Mouse (Mus musculus) cerebellum, adult 2 months (tissue): Measurements from ENCODE around the gene Pard6a. TPM values are rescaled to one million over a fixed set of nuclear protein-coding genes. Genes with fewer than 3 reads are reported as not detected.

Source experiments
- DNase-seq, 2 experiments: peaks; one replicate each; pipeline ENCODE4 v3.0.0; 2021
- H3K27ac ChIP-seq: fragments of 200-500 bp; 2 replicates; pipeline ENCODE4 v1.5.1; 2012; ENCODE audit warnings: low read length, control low read depth, inconsistent platforms; ENCODE audit not compliant: insufficient read depth
- H3K27me3 ChIP-seq: fragments of 200-500 bp; 2 replicates; pipeline ENCODE4 v1.6.1; 2012; ENCODE audit warnings: inconsistent platforms, mild to moderate bottlenecking, low read length, moderate library complexity; ENCODE audit not compliant: control insufficient read depth, insufficient read depth
- H3K4me1 ChIP-seq: fragments of 200-500 bp; 2 replicates; pipeline ENCODE4 v1.6.1; 2011; ENCODE audit warnings: low read length; ENCODE audit not compliant: control insufficient read depth, insufficient read depth
- H3K4me3 ChIP-seq: fragments of 200-500 bp; replicated peaks from 2 replicates; pipeline ENCODE3; 2011; ENCODE audit warnings: mild to moderate bottlenecking, low read depth, low read length, control low read depth; ENCODE audit not compliant: insufficient read depth
- CTCF ChIP-seq: fragments of 200-500 bp; IDR thresholded peaks from 2 replicates; pipeline ENCODE4 v1.5.1; 2011; ENCODE audit warnings: low read depth, mild to moderate bottlenecking, control low read depth, low read length, moderate library complexity, borderline replicate concordance; ENCODE audit not compliant: insufficient read depth
- POLR2A ChIP-seq: fragments of 200-500 bp; IDR thresholded peaks from 2 replicates; pipeline ENCODE4 v1.6.1; 2011; ENCODE audit warnings: low read length, control low read depth, borderline replicate concordance; ENCODE audit not compliant: insufficient read depth
- WGBS: fragments of 180-500 bp; shearing (Covaris S2); methylation state at CpG from one replicate; pipeline ENCODE4 v1.1.7; 2018; 5-methylcytosine and 5-hydroxymethylcytosine counted together
- polyA plus RNA-seq: library from polyadenylated mRNA; depleted of rRNA; stranded (reverse); fragments of >200 nt; gene quantifications from 2 replicates; pipeline ENCODE4 v1.2.3, GENCODE M21; 2012; rRNA removed

Gene Pard6a
- polyA plus RNA-seq, result 128 and 137 TPM in 2 replicates

GRCm38 (mm10) chr8:105700966-105701824 is at the start of gene Pard6a, which contains the start of gene Acd:
Gene Pard6a, plus strand, starts transcription at chr8:105701148.
Gene Acd, minus strand, starts transcription at chr8:105701102.
- peaks cover 45% of the 10 kb centered on the region for H3K4me1 ChIP-seq
- peak within 1 kb of the TSS; percentile 99 for H3K4me3 ChIP-seq
- peak; percentile 93 to 96 for DNase-seq
- no peaks in the 10 kb centered on the region for H3K27me3 ChIP-seq
- H3K27ac ChIP-seq, result peak within 1 kb of the TSS; percentile 98
- TF ChIP-seq CTCF, result no peak
- peak; percentile 85 for TF ChIP-seq POLR2A
- under 1% methylated on average over 60 of the region's 60 CpGs for WGBS

GRCm38 (mm10) chr8:105657641-105658040 is 43.3 kb upstream of the Pard6a start:
- no peaks in the 10 kb centered on the region for H3K4me1 ChIP-seq
- no peak for TF ChIP-seq POLR2A
- no peak for TF ChIP-seq CTCF

GRCm38 (mm10) chr8:105661167-105661566 is 39.8 kb upstream of the Pard6a start:
- no peak for TF ChIP-seq POLR2A
- TF ChIP-seq CTCF, result peak; percentile 42; the same call in 1 of the 2 replicates
- Histone ChIP-seq H3K27me3 (no peaks in the 10 kb centered on the region), H3K27ac (no peak overlapping the region), H3K4me1 (no peaks in the 10 kb centered on the region), H3K4me3 (no peak overlapping the region)
- WGBS, result 49% methylated on average over 3 of the region's 3 CpGs
- peak in 1 of 2 experiments; percentile 40 for DNase-seq

More at GRCm38 (mm10) chr8:105657641-105658040, 43.3 kb upstream of the Pard6a start:
- Histone ChIP-seq H3K27ac (no peak overlapping the region), H3K27me3 (no peaks in the 10 kb centered on the region), H3K4me3 (no peak overlapping the region)
- DNase-seq, result no peak

- peak; percentile 5; the same call in 1 of the 2 replicates for TF ChIP-seq CTCF
- TF ChIP-seq POLR2A, result no peak
- 80% methylated on average over 1 of the region's 1 CpGs for WGBS
- no peak for DNase-seq
- Histone ChIP-seq H3K4me1 (no peaks in the 10 kb centered on the region), H3K27ac (no peak overlapping the region), H3K27me3 (no peaks in the 10 kb centered on the region; the same call in 1 of the 2 replicates), H3K4me3 (no peak overlapping the region)
Observed at GRCm38 (mm10) chr8:105677891-105678290, 23.1 kb upstream of the Pard6a start.

- Histone ChIP-seq H3K4me3 (no peak overlapping the region), H3K4me1 (peaks cover 7% of the 10 kb centered on the region; the same call in 1 of the 2 replicates), H3K27ac (no peak overlapping the region), H3K27me3 (no peaks in the 10 kb centered on the region)
- DNase-seq, result no peak
- TF ChIP-seq CTCF (no peak), POLR2A (no peak)
- WGBS, result 81% methylated on average over 7 of the region's 7 CpGs
Observed at GRCm38 (mm10) chr8:105685325-105685724, 15.6 kb upstream of the Pard6a start.

GRCm38 (mm10) chr8:105685796-105686308 is 15.1 kb upstream of the Pard6a start, which contains the start of gene Carmil2:
Gene Carmil2, plus strand, starts transcription at chr8:105686274.
- peak in 1 of 2 experiments; percentile 60 for DNase-seq
- Histone ChIP-seq H3K4me3 (peak within 1 kb of the TSS; percentile 8), H3K4me1 (peaks cover 7% of the 10 kb centered on the region; the same call in 1 of the 2 replicates), H3K27ac (no peak within 1 kb of the TSS), H3K27me3 (no peaks in the 10 kb centered on the region)
- no peak for TF ChIP-seq POLR2A
- peak; percentile 73 for TF ChIP-seq CTCF
- WGBS, result 5% methylated on average over 26 of the region's 26 CpGs

GRCm38 (mm10) chr8:105686551-105686950 is 14.4 kb upstream of the Pard6a start:
- DNase-seq, result no peak
- no peaks in the 10 kb centered on the region for H3K27me3 ChIP-seq
- no peak overlapping the region for H3K4me3 ChIP-seq
- no peak for TF ChIP-seq CTCF
- H3K27ac ChIP-seq, result no peak overlapping the region
- WGBS, result 45% methylated on average over 6 of the region's 6 CpGs
- H3K4me1 ChIP-seq, result peaks cover 7% of the 10 kb centered on the region; the same call in 1 of the 2 replicates
